Mouse (Mus musculus) ES-E14 (cell line): ENCODE measurements at regions not wholly inside any gene's neighbourhood (a gene's known extent, or its start where the extent isn't known, plus 50 kb on each side); places are given as distances from the start of the nearest gene placed in this dataset.

Experiments used
- CHD2 ChIP-seq: IDR thresholded peaks from 2 replicates; pipeline ENCODE4 v1.6.1; 2014; ENCODE audit warnings: mild to moderate bottlenecking, low read depth, low read length, inconsistent platforms
- HCFC1 ChIP-seq: IDR thresholded peaks from 2 replicates; pipeline ENCODE4 v1.6.1; 2012; ENCODE audit warnings: low read length, inconsistent platforms, borderline replicate concordance; ENCODE audit not compliant: insufficient read depth
- MAFK ChIP-seq: IDR thresholded peaks from 2 replicates; pipeline ENCODE4 v1.6.1; 2014; ENCODE audit warnings: mild to moderate bottlenecking, low read depth, low read length, inconsistent platforms; ENCODE audit not compliant: insufficient read depth
- ZC3H11A ChIP-seq: IDR thresholded peaks from 2 replicates; pipeline ENCODE4 v1.6.1; 2012; ENCODE audit warnings: low read depth, mild to moderate bottlenecking, inconsistent platforms, low read length, borderline replicate concordance

DNA sequence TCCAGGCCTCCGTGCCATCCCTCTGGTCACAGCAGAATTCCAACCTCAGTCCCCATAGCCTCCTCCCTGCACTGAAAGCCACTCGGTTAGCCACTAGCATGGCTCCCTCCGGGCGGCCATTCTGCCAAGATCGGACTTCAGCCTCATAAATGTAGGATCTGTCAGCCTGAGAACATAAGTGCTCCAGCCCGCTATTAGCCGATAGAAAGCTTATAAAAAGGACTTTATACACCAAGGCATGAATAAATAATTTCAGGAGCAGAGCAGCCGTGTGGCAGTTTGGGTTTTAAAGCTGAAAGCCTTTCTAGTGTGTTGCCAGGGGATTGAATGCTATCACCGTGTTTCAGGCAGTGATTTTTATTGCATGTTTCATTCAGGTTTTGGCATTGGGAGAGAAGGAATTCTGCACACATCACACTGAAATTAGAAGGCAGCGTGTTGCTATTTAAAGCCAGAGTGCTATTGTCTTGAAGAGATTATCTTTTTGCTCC lies 185.2 kb downstream of the Dact1 start:
- no peak for TF ChIP-seq CHD2
- no peak for TF ChIP-seq HCFC1
- TF ChIP-seq MAFK = no peak
- no peak for TF ChIP-seq ZC3H11A
